Mouse (Mus musculus) lung, embryonic 14.5 days (tissue): ENCODE data around the gene Nsfl1c. TPM values are rescaled to one million over a fixed set of nuclear protein-coding genes. Genes with fewer than 3 reads are reported as not detected.
A peak's percentile ranks its signal among the peaks of the same experiment; 100 is the strongest.

ENCODE experiments used
- ATAC-seq: fragments of 200-750 bp; cut with Nextera tagmentation; 2 replicates; pipeline ENCODE4 v1.8.0; 2017; ENCODE audit warnings: mild to moderate bottlenecking, moderate TSS enrichment, moderate library complexity; ENCODE audit not compliant: insufficient read depth
- DNase-seq: peaks from one replicate; pipeline ENCODE4 v3.0.0-alpha.2; 2015
- H3K27ac ChIP-seq: fragments of 300-500 bp; sonication (generic); 2 replicates; pipeline ENCODE4 v1.5.1; 2014; ENCODE audit warnings: low read depth, mild to moderate bottlenecking, moderate library complexity
- H3K27me3 ChIP-seq: fragments of 300-500 bp; sonication (generic); 2 replicates; pipeline ENCODE4 v1.6.1; 2014; ENCODE audit warnings: low read length, control low read depth; ENCODE audit not compliant: insufficient read depth
- H3K36me3 ChIP-seq: fragments of 300-500 bp; sonication (generic); 2 replicates; pipeline ENCODE4 v1.6.1; 2014; ENCODE audit warnings: control low read depth; ENCODE audit not compliant: insufficient read depth
- H3K4me1 ChIP-seq: fragments of 300-500 bp; sonication (generic); 2 replicates; pipeline ENCODE4 v1.6.1; 2014; ENCODE audit warnings: antibody characterized with exemption, control low read depth; ENCODE audit not compliant: insufficient read depth
- H3K4me2 ChIP-seq: fragments of 300-500 bp; sonication (generic); 2 replicates; pipeline ENCODE4 v1.6.1; 2014; ENCODE audit warnings: mild to moderate bottlenecking
- H3K4me3 ChIP-seq: fragments of 300-500 bp; sonication (generic); 2 replicates; pipeline ENCODE4 v1.5.1; 2014; ENCODE audit warnings: low read depth, low read length
- H3K9ac ChIP-seq: fragments of 300-500 bp; sonication (generic); 2 replicates; pipeline ENCODE4 v1.6.1; 2014
- H3K9me3 ChIP-seq: fragments of 300-500 bp; sonication (generic); 2 replicates; pipeline ENCODE4 v1.6.1; 2016; ENCODE audit warnings: low read depth, low read length, control low read depth
- CTCF ChIP-seq: IDR thresholded peaks from 2 replicates; pipeline ENCODE4 v1.5.1; 2016; ENCODE audit warnings: antibody characterized with exemption, low read depth
- WGBS: fragments of 180-500 bp; shearing (Covaris S2); extraction: QIAGEN DNeasy Blood & Tissue Kit; methylation state at CpG from one replicate; pipeline ENCODE4 v1.1.7; 2014; 5-methylcytosine and 5-hydroxymethylcytosine counted together
- polyA plus RNA-seq: library from polyadenylated mRNA; unstranded; fragments of >200 nt; fragmentation: Nextera tagmentation; extraction: Ambion mirVana; gene quantifications from 2 replicates; pipeline ENCODE4 v1.2.1, GENCODE M21; 2014

Nsfl1c gene
- polyA plus RNA-seq, 1 experiment from 2014 or later, result 237 TPM

- TF ChIP-seq CTCF, result no peak
- peak; percentile 39 for DNase-seq
- WGBS, result 35% methylated on average over 8 of the region's 8 CpGs
Observed at GRCm38 (mm10) chr2:151530378-151531230, 36.6 kb downstream of the Nsfl1c start.

GRCm38 (mm10) chr2:151533632-151534031 lies 39.6 kb downstream of the Nsfl1c start:
- Histone ChIP-seq H3K36me3 (no peaks in the 10 kb centered on the region), H3K9me3 (no peaks in the 10 kb centered on the region), H3K27me3 (no peaks in the 10 kb centered on the region), H3K4me1 (0 out of 2 replicates have a peak, but pooled peaks cover 3% of the 10 kb centered on the region), H3K27ac (no peak overlapping the region), H3K4me3 (no peak overlapping the region), H3K9ac (no peak overlapping the region), H3K4me2 (no peak overlapping the region)
- ATAC-seq, result no peak
- DNase-seq, result no peak
- WGBS, result 90% methylated on average over 6 of the region's 6 CpGs
- TF ChIP-seq CTCF, result no peak

More at GRCm38 (mm10) chr2:151530378-151531230, 36.6 kb downstream of the Nsfl1c start:
- H3K4me3 ChIP-seq, result no peak overlapping the region
- H3K36me3 ChIP-seq, result no peaks in the 10 kb centered on the region
- H3K27me3 ChIP-seq, result no peaks in the 10 kb centered on the region
- no peak overlapping the region for H3K4me2 ChIP-seq
- no peak overlapping the region for H3K9ac ChIP-seq
- peak overlapping the region; percentile 38; the same call in 1 of the 2 replicates for H3K27ac ChIP-seq
- H3K9me3 ChIP-seq, result no peaks in the 10 kb centered on the region
- peak; percentile 57 for ATAC-seq
- H3K4me1 ChIP-seq, result no peaks in the 10 kb centered on the region

- Histone ChIP-seq H3K9ac (no peak overlapping the region), H3K4me1 (0 out of 2 replicates have a peak, but pooled peaks cover 3% of the 10 kb centered on the region), H3K4me3 (no peak overlapping the region), H3K27me3 (no peaks in the 10 kb centered on the region), H3K9me3 (no peaks in the 10 kb centered on the region), H3K4me2 (peak overlapping the region; percentile 14), H3K36me3 (no peaks in the 10 kb centered on the region), H3K27ac (peak overlapping the region; percentile 72; the same call in 1 of the 2 replicates)
- peak; percentile 63 for DNase-seq
- TF ChIP-seq CTCF, result no peak
- 48% methylated on average over 1 of the region's 1 CpGs for WGBS
- peak; percentile 76 for ATAC-seq
Observed at GRCm38 (mm10) chr2:151535961-151536617, 42.1 kb downstream of the Nsfl1c start.

GRCm38 (mm10) chr2:151536618-151536974 lies 42.6 kb downstream of the Nsfl1c start:
- ATAC-seq, result peak; percentile 75
- peak overlapping the region; percentile 14 for H3K4me2 ChIP-seq

GRCm38 (mm10) chr2:151538646-151539045 lies 44.7 kb downstream of the Nsfl1c start:
- H3K36me3 ChIP-seq, result no peaks in the 10 kb centered on the region
- 53% methylated on average over 4 of the region's 4 CpGs for WGBS
- no peak overlapping the region for H3K4me3 ChIP-seq
- ATAC-seq, result no peak
- no peaks in the 10 kb centered on the region for H3K9me3 ChIP-seq
- H3K4me1 ChIP-seq, result peaks cover 10% of the 10 kb centered on the region
- TF ChIP-seq CTCF, result no peak
- no peak overlapping the region for H3K9ac ChIP-seq
- H3K27ac ChIP-seq, result no peak overlapping the region
- H3K27me3 ChIP-seq, result no peaks in the 10 kb centered on the region
- no peak overlapping the region for H3K4me2 ChIP-seq
- no peak for DNase-seq

More at GRCm38 (mm10) chr2:151536618-151536974, 42.6 kb downstream of the Nsfl1c start:
- Histone ChIP-seq H3K9me3 (no peaks in the 10 kb centered on the region), H3K27ac (peak overlapping the region; percentile 72; the same call in 1 of the 2 replicates), H3K9ac (no peak overlapping the region), H3K27me3 (no peaks in the 10 kb centered on the region), H3K4me1 (peaks cover 7% of the 10 kb centered on the region), H3K4me3 (no peak overlapping the region), H3K36me3 (no peaks in the 10 kb centered on the region)
- no peak for TF ChIP-seq CTCF
- DNase-seq, result peak; percentile 91
- WGBS, result 28% methylated on average over 5 of the region's 5 CpGs

- H3K4me3 ChIP-seq, result peak within 1 kb of the TSS; percentile 94
- under 1% methylated on average over 86 of the region's 93 CpGs for WGBS
- DNase-seq (peak; percentile 99), ATAC-seq (peak; percentile 98)
- H3K9ac ChIP-seq, result peak within 1 kb of the TSS; percentile 97
- peak within 1 kb of the TSS; percentile 95 for H3K27ac ChIP-seq
- H3K27me3 ChIP-seq, result no peaks in the 10 kb centered on the region
- no peaks in the 10 kb centered on the region for H3K9me3 ChIP-seq
- H3K4me2 ChIP-seq, result peak within 1 kb of the TSS; percentile 72
- H3K4me1 ChIP-seq, result peaks cover 11% of the 10 kb centered on the region
- peak; percentile 3; the same call in 1 of the 2 replicates for TF ChIP-seq CTCF
- H3K36me3 ChIP-seq, result peaks cover 33% of the 10 kb centered on the region
Observed at GRCm38 (mm10) chr2:151542323-151543062, 48.5 kb downstream of the Nsfl1c start, which contains the start of gene Fkbp1a. TSS of gene Fkbp1a (plus strand) at chr2:151542483.
